Mouse (Mus musculus): ENCODE results near the gene Rbm39. TPM values are rescaled to one million over a fixed set of nuclear protein-coding genes. Genes with fewer than 3 reads are reported as not detected.

Rbm39 gene
- total and polyA plus RNA-seq, 3 experiments = 212 to 417 (median 376) TPM

DNA sequence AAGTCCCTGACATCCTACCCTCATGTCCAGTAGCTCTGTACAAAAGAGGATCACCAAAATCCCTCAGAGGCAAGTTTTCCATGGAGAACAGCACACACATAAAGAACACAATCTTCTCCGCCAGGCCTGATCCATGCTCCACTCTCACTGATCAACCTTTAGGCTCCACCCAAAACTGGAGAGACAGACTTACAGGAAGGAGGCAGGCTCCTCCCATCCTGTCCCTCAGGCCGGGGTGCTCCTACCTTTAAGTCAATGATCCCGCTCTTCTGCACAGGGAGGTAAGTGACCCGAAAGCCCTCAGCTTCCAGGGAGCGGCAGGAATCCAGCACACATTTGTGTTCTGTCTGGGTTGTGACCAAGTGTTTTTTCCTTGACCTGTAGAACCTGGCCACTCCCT is 45.9 kb downstream of the Rbm39 start:
- no peak for DNase-seq (ENCODE audit: extremely low read depth)
- dilution Hi-C loops (cut with MboI; ENCODE audit: extremely low pct_ligation_motif_present, extremely low pct_unique_long_range_greater_than_20kb, low sequenced_read_pairs) (no loop called here), in situ Hi-C loops (cut with MboI; ENCODE audit: low pct_ligation_motif_present, low pct_unique_long_range_greater_than_20kb, low sequenced_read_pairs) (loop anchor here (10.0 to 25.0 kb wide), 2 partner anchors 169 to 297 kb away; partner anchors contain the start of genes Eif6 and Fam83c)
- no peaks in the 10 kb centered on the region for H3K9me3 ChIP-seq (replicated peaks; ENCODE audit: low read length)
- TF ChIP-seq CHD1 (IDR thresholded peaks at IDR 0.05; ENCODE audit: low read depth, low read length) (no peak), IRF4 (IDR thresholded peaks at IDR 0.05; ENCODE audit: low read depth, low read length) (no peak), POLR2A (IDR thresholded peaks at IDR 0.05; ENCODE audit: low read depth, low read length) (no peak), JUN (IDR thresholded peaks at IDR 0.05; ENCODE audit: insufficient read depth, low read depth, low read length) (no peak), ZNF384 (IDR thresholded peaks at IDR 0.05; ENCODE audit: low read depth, low read length) (no peak), EP300 (IDR thresholded peaks at IDR 0.05; ENCODE audit: low read length) (no peak), ZMIZ1 (IDR thresholded peaks at IDR 0.05; ENCODE audit: low read depth, low read length) (no peak), MAFK (IDR thresholded peaks at IDR 0.05; ENCODE audit: insufficient replicate concordance, low read length) (no peak), TCF12 (IDR thresholded peaks at IDR 0.05; ENCODE audit: low read depth, low read length) (no peak), SMC3 (IDR thresholded peaks at IDR 0.05; ENCODE audit: low read depth, low read length) (no peak), KAT2A (IDR thresholded peaks at IDR 0.05; ENCODE audit: insufficient replicate concordance, low read length) (no peak), POLR2AphosphoS2 (IDR thresholded peaks at IDR 0.05; ENCODE audit: low read depth, low read length) (no peak), SIN3A (IDR thresholded peaks at IDR 0.05; ENCODE audit: low read length) (no peak), CTCF (conservative IDR thresholded peaks at IDR 0.05 in 1 of 2, IDR thresholded peaks at IDR 0.05 in 1 of 2; ENCODE audit: low read depth in 2 of 2, low read length in 2 of 2) (no peak), ZC3H11A (IDR thresholded peaks at IDR 0.05; ENCODE audit: low read depth, low read length) (no peak), PAX5 (IDR thresholded peaks at IDR 0.05; ENCODE audit: low read length) (no peak), ELF1 (IDR thresholded peaks at IDR 0.05; ENCODE audit: low read depth, low read length) (no peak), MEF2A (IDR thresholded peaks at IDR 0.05; ENCODE audit: borderline replicate concordance, low read depth, low read length) (no peak)
- no peak overlapping the region for H3K4me3 ChIP-seq (replicated peaks in 1 of 3; ENCODE audit: low read depth in 2 of 3, low read length in 2 of 3, poor library complexity in 1 of 3)
- no peak overlapping the region for H3K27ac ChIP-seq (ENCODE audit: insufficient read depth, low read depth)
- no peaks in the 10 kb centered on the region for H3K79me2 ChIP-seq (replicated peaks; ENCODE audit: control insufficient read depth, extremely low read depth, insufficient read depth, poor library complexity, severe bottlenecking)
- peaks cover 32 to 65% of the 10 kb centered on the region in 2 experiments for H3K36me3 ChIP-seq (replicated peaks in 1 of 2; ENCODE audit: control insufficient read depth in 1 of 2, insufficient read depth in 1 of 2, low read length in 1 of 2)
- H3K27me3 ChIP-seq (replicated peaks) = no peaks in the 10 kb centered on the region
- H3K4me2 ChIP-seq (ENCODE audit: insufficient read depth, low read depth, poor library complexity, severe bottlenecking) = no peak overlapping the region
- no peaks in the 10 kb centered on the region for H3K4me1 ChIP-seq (ENCODE audit: control insufficient read depth in 1 of 2, insufficient read depth in 2 of 2)
- no peak overlapping the region for H3K9ac ChIP-seq (ENCODE audit: insufficient read depth, low read depth)

DNA sequence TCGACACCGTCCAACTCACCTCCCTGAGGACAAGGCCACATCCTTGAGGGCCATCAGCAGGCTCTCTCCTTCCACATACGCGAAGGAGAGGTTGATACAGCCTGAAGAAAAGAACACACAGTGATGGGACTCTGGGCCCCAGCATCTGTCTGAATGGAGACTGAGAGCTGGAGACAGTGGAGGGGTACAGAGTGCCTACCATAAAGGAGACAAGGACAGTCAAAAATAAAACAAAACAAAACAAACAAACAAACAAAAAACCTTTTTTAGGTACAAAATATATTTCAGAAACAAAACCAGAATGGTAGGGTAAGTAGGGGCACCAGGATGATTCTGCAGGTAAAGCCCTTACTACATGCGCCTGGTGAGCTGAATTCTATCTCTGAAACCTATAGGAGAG is 53.0 kb downstream of the Rbm39 start, which contains the start of gene Gm28036:
Gene Gm28036, minus strand, starts transcription at position 101 of the 400 bp plus-strand sequence.
- Histone ChIP-seq H3K27ac (ENCODE audit: insufficient read depth, low read depth) (no peak within 1 kb of the TSS), H3K36me3 (replicated peaks in 1 of 2; ENCODE audit: control insufficient read depth in 1 of 2, insufficient read depth in 1 of 2, low read length in 1 of 2) (peaks cover 54 to 83% of the 10 kb centered on the region in 2 experiments), H3K9me3 (replicated peaks; ENCODE audit: low read length) (no peaks in the 10 kb centered on the region), H3K9ac (ENCODE audit: insufficient read depth, low read depth) (no peak within 1 kb of the TSS), H3K27me3 (replicated peaks) (no peaks in the 10 kb centered on the region), H3K4me3 (replicated peaks in 1 of 3; ENCODE audit: low read depth in 2 of 3, low read length in 2 of 3, poor library complexity in 1 of 3) (no peak within 1 kb of the TSS), H3K4me2 (ENCODE audit: insufficient read depth, low read depth, poor library complexity, severe bottlenecking) (no peak within 1 kb of the TSS), H3K4me1 (ENCODE audit: control insufficient read depth in 1 of 2, insufficient read depth in 2 of 2) (no peaks in the 10 kb centered on the region), H3K79me2 (replicated peaks; ENCODE audit: control insufficient read depth, extremely low read depth, insufficient read depth, poor library complexity, severe bottlenecking) (no peaks in the 10 kb centered on the region)
- DNase-seq (ENCODE audit: extremely low read depth) = no peak
- in situ Hi-C loops (cut with MboI; ENCODE audit: low pct_ligation_motif_present, low pct_unique_long_range_greater_than_20kb, low sequenced_read_pairs) (loop anchor here (25.0 kb wide), 1 partner anchor 290 kb away; the partner anchor contains the start of genes Eif6 and Fam83c), dilution Hi-C loops (cut with MboI; ENCODE audit: extremely low pct_ligation_motif_present, extremely low pct_unique_long_range_greater_than_20kb, low sequenced_read_pairs) (no loop called here)
- no peak for TF ChIP-seq SIN3A (IDR thresholded peaks at IDR 0.05; ENCODE audit: low read length)
- TF ChIP-seq JUN (IDR thresholded peaks at IDR 0.05; ENCODE audit: insufficient read depth, low read depth, low read length) = no peak
- no peak for TF ChIP-seq ZC3H11A (IDR thresholded peaks at IDR 0.05; ENCODE audit: low read depth, low read length)
- TF ChIP-seq ZNF384 (IDR thresholded peaks at IDR 0.05; ENCODE audit: low read depth, low read length) = no peak
